Mouse (Mus musculus) urinary bladder, postnatal 14 days (tissue): Measurements from ENCODE around the gene Hist2h2ac.
"Not testable (repeated sequence)": the region's sequence is repeated elsewhere in the genome, so short reads cannot be mapped to it uniquely, and the experiment has no call there.

Experiments
- DNase-seq: peaks from one replicate; pipeline ENCODE4 v3.0.0; 2021; ENCODE audit warnings: low spot score

Gene Hist2h2ac

DNA sequence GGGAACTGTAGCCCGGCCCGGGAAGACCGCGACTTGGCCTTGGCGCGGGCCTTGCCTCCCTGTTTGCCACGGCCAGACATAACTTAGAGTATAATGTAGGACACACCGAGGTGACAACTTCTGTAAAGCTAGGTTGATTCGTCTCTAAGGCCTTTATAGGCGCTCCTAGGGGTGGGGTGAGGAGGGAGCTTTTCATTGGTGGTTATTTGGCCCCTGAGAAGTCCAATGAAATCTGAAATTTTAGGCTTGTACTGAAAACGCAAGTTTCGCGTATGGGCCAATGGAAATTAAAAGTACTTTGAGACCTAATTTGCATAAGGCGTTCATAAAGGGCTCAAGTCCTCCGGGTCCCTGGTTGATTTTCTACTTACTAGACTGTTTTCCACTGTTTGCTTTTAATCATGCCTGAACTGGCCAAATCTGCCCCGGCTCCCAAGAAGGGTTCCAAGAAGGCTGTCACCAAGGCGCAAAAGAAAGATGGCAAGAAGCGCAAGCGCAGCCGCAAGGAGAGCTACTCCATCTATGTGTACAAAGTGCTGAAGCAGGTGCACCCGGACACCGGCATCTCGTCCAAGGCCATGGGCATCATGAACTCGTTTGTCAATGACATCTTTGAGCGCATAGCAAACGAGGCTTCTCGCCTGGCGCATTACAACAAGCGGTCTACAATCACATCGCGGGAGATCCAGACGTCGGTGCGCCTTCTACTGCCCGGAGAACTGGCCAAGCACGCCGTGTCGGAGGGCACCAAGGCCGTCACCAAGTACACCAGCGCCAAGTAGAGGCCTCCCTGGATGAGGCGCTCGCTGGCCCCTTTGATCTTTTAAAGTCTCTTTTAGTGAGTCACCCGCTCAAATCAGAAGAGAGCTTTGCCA is at the start of gene Hist2h2ac, which contains the start of gene Hist2h2be:
Gene Hist2h2ac, minus strand, starts transcription at position 116 of the 875 bp plus-strand sequence.
Gene Hist2h2be, plus strand, starts transcription at position 355 of the 875 bp plus-strand sequence.
- DNase-seq = peak; percentile 85

DNA sequence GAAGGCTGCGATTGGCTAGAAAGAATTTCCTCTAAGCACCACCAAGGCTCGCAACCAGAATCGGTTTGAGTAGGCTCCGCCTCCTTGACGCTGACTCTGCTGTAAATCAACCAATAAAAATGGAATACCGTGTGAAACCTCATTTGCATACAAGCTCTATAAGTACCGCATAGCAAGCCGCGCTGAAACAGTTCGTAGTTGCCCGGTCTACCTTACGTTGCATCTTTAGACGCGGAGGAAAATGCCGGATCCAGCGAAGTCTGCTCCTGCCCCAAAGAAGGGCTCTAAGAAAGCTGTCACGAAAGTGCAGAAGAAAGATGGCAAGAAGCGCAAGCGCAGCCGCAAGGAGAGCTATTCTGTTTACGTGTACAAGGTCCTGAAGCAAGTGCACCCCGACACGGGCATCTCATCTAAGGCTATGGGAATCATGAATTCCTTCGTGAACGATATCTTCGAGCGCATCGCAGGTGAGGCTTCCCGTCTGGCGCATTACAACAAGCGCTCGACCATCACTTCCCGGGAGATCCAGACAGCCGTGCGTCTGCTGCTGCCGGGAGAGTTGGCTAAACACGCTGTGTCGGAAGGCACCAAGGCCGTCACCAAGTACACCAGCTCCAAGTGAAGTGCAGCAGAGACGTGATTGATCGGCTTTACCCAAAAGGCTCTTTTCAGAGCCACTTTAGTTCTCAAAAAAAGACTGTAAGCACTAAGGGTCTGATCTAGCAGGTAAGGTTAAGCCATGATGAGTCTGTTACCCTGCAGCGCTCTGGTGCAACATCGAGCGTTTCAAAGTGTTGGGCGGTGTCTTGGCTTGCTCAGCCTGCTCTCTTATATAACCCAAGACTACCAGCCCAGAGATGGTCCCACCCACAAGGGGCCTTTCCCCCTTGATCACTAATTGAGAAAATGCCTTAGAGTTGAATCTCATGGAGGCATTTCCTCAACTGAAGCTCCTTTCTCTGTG is 49.1 kb upstream of the Hist2h2ac start, which contains the start of gene Hist2h2bb:
Gene Hist2h2bb, plus strand, starts transcription at position 242 of the 964 bp plus-strand sequence.
- peak; percentile 90 for DNase-seq

DNA sequence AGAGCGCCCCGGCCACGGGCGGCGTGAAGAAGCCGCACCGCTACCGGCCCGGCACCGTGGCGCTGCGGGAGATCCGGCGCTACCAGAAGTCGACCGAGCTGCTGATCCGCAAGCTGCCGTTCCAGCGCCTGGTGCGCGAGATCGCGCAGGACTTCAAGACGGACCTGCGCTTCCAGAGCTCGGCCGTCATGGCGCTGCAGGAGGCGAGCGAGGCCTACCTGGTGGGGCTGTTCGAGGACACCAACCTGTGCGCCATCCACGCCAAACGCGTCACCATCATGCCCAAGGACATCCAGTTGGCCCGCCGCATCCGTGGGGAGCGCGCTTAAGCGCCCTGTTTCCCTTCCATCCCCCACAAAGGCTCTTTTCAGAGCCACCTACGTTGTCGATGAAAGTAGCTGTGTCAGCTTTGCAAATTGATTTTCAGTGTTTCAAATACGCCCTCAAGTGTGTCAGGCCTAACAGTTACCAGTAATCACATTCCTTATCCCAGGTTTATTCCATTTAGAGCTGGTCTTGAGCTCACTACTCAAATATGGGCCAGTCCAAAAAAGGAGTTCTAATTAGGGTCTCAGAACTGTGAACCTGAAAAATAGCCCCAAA is 48.2 kb upstream of the Hist2h2ac start:
- not testable (repeated sequence) for DNase-seq

DNA sequence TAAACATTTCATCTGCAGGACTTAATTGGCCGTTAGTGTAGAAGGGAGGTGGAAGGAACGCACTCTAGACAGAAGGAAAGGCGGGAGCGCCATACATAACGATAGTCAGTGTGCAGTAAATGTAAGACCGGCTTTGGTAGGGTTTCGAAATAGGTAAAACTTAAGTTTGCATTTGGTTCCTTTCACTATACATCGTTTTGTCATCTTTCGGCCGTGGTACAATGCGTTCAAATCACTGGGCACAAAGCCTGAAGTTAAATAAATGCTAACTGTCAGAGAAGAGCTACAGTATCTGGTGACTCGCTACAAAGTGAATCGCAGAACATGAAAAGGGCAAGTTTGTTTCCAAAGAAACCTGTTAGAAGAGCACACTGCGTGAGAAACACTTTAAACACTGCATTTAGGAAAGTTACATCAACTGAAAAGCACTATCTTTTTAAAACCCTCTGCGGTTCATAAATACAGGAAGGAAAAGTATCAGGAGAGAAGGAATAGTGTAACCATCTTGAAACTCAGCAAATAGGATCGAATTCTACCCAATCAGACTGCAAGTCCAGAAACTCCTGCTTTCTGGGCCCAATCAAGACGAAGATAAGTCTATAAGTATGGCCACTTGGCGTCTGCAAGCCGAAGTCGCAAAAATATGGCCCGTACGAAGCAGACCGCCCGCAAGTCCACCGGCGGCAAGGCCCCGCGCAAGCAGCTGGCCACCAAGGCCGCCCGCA is 47.5 kb upstream of the Hist2h2ac start, which contains the start of gene Hist2h3b:
Gene Hist2h3b, plus strand, starts transcription at position 604 of the 725 bp plus-strand sequence.
- DNase-seq = peak; percentile 80

DNA sequence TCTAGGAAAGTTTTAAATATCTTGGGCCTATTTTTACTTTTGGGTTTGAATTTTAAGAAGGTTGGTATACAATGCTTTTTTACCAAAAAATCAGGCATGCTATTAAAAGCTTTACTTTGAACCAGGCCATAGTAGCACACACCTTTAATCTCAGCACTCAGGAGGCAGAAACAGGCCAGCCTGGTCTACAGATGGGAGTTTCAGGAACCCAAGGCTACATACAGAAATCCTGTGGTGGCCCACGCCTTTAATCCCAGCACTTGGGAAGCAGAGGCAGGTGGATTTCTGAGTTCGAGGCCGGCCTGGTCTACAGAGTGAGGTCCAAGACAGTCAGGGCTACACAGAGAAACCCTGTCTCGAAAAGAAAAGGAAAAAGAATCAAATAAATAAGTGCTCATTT is 46.9 kb upstream of the Hist2h2ac start:
- no peak for DNase-seq

DNA sequence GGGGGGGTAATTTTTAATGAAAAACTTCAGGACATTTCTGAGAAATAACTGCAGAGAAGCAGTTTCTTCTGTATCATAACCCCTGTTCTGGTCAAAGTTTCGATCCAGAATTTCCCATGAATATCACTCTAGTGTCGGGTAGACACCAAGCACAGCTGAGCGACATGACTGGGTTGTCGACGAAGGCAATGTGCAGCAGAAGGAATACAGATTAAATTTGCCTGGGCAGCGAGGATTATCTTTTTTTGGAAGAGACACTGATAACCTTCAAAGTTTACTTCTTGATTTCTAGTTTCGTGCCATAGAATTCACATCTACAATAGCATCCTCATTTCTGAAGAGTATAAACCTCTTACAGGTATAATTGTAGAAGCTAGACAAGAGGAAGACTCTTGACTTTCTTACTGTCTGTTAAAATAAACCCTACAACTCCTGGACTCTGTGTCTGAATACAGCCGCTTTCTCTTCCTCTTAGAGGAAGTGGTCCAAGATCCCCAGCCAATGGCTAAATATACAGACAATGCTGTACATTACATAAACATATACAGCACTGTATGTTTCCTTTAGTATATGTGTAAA is 45.5 kb upstream of the Hist2h2ac start:
- DNase-seq = no peak

DNA sequence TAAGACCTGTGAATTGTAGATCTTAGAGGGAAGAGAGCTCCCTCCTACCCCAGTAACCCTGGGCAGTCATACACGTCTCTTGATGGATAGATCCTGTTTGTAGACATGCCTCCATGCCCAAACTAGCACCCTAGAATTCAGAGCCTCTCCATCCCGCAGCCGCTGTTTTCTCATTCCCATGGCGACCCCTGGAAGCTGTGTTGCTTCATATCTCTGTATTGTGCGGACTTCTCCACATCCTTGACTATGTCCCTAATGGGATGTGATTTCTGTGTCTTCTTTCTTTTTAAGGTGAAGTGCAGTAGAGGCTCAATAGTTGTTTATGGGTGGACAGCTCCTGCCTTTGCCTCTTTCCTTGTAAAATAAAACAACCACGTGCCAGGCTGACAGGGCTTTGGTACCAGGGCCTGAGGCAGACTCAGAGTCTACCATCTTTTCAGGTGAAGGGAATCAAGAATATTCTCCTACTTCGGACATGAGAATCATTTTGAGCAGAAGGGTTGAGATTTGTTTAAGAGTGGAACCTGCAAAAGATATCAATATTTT is 43.8 kb upstream of the Hist2h2ac start:
- no peak for DNase-seq

DNA sequence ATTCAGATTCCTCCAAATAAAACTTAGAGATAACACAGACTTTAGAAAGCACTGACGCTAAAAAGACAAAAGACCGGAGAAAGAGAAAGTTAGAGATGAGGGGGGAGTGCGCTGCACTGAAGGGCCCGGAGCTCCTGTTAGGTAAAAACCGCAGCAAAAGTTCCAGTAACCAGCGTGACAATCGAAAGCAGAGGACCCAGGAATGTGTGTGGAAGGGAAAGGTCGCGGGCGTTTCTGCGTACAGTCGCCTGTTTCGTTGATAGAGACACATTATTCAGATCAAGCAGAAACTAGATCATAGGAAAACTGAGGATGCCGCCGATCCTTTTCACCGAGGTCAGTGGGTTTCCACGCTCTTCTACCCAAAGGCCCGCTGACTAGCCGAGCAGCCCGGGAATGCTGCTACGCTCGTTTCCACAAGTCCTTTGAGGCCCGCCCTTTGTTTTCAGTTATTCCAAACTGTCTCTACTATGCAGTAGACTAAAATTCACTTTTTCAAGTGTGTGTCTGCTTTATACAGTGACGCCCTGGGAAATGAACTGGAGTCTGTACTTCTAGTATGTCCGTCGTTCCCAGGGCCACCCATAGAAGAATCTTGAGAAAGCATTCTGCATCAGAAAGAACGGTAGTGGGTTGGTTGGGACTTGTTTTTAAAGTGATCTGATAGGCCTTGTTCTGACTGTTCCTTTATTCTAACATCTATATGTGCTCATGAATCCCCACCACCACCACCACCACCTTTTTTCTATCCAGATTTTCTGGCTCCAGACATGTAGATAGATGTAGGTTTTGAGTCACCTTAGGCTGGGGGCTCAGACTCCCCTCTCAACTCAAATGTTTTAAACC is 43.1 kb upstream of the Hist2h2ac start:
- DNase-seq = peak; percentile 62

DNA sequence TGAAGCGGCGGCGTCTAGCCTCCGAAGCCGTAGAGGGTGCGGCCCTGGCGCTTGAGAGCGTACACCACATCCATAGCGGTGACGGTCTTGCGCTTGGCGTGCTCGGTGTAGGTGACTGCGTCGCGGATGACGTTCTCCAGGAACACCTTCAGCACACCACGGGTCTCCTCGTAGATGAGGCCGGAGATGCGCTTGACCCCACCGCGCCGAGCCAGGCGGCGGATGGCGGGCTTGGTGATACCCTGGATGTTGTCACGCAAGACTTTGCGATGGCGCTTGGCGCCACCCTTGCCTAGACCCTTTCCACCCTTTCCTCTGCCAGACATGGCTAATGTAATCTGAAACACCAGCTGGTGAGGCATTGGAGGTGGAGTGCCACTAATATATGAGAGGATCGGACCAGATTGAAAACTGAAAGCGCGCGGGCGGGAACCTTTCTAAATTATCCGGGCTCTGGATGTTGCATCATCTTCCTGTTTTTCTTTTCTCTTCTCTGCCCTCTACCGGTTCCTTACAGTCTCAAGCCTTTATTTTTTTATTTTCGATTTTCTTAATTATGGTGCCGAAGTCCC is 42.4 kb upstream of the Hist2h2ac start, which contains the start of gene Hist2h4:
Gene Hist2h4, minus strand, starts transcription at position 333 of the 572 bp plus-strand sequence.
- peak; percentile 96 for DNase-seq

DNA sequence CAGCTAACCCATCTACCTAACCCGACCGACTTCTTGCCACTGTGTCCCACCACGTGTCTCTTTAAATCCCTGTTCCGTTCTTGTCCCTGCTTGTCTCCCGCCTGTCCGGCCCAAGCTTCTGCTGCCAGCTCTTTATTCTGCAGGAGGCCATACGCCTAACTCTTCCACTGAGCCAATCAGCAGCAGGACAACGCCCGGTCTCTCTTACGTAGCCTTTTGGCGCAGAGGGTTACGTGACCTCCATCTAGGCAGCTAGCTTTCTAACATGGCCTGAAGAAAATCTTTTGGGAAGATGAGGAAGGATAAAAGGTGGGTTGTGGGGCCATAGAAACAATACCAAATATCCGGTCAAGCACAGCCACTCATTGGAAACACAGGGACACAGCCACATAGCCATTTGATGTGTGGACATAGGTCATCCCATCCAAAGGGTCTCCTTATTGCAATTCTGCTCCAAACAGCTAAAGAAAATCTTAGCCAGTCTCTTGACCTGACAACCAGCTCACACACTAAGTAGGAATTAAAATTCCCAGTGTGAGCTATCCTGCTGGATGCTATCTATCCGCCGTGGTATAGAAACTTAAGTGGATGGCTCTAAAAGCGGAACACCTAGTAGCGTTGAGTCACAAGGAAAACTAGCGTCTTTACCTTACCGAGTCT is 41.7 kb upstream of the Hist2h2ac start:
- peak; percentile 89 for DNase-seq

DNA sequence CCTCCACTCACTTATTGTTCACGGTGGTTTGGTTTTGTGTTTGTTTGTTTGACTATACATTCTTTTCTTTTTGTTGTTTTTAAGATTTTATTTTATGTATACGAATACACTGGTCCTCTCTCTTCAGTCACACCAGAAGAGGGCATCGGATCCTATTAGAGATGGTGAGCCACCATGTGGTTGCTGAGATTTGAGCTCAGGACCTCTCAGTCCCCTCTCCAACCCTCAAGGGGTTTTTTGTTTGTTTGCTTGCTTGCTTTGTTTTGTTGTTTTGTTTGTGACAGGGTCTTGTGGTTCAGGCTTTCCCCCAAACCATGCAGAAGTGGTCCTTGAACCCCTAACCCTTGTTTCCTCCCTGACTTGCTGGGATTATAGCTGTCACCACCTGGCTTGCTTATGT is 40.9 kb upstream of the Hist2h2ac start:
- DNase-seq = no peak

DNA sequence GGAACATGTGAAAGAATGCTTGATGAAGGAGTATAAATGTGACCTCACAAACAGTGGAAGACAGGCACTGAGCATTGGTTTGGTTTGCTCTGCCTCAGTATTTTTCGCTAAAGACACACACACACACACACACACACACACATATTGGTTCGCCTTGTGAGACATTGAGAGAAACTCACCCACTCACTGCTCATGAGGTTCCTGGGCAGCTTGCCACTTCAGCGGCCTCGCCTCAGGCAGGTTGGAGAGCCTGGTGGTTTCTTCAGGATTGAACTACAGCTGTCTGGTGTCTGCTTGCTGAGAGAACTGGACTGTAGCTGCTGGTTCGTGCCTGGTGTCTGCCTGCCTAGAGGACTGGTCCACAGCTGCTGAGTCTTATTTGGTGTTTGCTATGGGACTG is 39.5 kb upstream of the Hist2h2ac start:
- DNase-seq = no peak

DNA sequence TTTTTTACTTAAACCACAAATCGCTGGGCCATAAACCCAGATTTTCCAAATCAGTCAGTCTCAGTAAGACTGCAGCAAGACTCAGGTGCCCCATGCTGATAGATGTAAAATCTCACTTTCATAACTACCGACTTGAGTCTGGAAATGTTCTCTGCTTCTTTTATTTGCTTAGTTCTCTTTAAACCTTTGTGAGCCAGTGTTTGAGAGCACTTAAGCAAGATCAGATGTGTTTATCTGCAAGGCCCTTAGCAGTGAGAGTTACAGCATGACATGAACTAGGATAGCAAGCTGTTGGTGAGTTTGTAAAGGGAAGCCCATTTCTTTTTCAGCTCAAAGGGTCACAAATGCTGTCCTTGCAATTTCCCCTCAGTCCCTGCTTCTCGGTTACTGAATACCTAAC is 36.5 kb upstream of the Hist2h2ac start:
- no peak for DNase-seq

DNA sequence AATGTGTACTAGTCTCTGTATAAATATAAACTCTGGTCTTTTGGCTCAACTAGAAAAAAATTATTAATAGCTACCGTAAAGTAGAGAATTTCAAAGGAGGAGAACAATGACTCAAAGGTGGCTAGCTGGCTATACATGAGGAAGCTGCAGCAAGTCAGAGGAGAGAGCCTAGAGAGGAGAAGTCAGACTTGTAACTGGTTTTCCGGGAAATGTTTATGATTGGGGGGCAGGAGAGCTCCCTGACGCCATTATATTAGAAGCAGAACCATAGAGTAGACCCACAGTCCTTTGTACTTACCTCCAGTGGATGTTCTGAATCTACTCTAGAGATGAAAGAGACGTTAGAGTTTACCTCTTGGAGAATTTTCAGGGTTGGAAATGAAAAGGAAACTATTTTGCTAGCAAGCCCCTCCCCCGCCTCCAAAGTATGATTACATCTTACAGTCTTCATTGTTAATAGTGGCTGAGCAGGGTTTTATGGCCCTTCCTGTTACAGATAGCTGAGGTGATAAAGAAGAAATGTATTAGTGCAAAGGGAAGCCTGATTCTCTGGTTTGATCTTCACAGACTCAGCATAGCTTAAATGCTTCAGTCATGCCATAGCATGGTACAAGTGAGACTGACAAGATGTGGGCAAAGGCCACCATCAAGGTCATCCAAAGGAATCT is 35.4 kb upstream of the Hist2h2ac start:
- no peak for DNase-seq

DNA sequence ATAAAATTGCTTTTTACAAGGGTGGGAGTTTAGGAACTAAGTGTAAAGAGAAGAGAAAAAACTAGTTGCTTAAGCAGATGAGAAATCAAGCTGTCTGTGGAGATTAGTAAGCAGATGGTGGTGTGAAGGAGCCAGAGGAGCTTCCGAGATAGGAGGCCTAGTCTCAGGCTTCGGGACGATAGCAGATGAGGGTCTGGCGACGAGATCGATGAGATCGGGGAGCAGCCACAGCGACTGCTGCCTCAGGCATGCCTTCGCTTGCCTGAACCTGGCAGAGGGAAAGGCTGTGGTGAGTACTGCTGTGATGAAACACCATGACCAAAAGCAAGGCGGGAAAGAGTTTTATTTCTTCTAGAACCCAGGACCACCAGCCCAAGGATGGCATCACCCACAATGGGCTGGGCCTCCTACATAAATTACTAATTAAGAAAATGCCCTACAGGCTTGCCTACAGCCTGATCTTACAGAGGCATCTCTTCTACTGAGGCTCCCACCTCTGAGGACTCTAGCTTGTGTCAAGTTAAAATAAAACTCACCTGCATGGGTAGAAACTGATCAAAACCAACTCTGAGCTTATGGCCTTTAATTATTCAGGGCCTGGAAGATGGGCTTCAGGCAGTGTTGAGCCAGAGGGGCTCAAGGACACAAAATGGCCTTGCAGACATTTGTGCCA is 34.1 kb upstream of the Hist2h2ac start:
- peak; percentile 70 for DNase-seq

DNA sequence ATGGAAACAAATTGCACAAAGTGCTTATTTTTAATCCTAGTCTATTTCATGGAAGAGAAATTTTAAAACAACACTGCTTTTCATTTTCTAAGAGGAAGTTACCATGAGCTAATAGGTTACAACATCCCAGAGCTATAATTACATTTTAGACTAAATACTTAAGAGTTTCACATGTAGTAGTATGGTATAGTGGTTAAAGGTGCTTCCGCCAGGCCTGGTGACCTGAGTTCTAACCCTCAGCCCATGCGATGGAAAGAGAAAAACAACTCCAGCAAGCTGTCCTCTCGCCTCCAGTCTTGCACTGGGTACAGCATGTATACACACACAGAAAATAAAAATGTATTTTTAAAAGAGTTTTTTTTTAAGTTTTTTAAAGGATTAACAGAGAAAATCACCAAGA is 31.1 kb upstream of the Hist2h2ac start:
- no peak for DNase-seq

DNA sequence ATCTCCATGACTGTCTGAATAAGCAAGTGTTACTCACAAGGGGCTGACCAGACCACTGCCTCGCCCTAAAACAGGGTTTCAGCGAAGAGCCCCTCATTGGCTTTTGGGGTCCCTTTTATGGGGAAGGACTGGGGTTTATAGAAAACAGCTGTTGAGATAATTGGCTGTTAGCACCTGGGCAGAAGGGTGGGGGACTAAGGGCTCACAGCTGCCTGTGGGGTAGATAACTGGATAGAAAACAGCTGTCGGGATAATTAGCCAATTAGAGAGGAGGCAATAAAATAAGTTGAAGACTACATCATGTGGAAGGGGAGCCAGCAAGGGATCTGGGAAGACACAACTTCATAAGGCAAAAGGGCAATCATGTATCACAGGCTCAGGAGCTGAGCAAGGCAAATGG is 30.2 kb upstream of the Hist2h2ac start:
- no peak for DNase-seq

DNA sequence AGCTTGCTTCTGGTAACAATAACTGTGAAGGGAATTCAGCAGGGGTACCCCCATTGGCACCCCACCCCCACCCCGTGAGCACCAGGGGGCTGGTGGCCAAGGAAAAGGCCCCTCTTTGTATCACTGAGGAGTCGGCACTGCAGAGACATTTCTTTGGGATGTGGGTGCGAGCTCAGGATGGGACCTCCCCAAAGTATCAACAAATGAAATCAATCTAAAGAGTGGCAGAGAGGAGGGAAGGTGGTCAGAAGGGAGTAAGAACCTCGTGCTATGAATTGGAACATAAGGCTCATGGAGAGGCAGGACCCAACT is 28.3 kb upstream of the Hist2h2ac start:
- no peak for DNase-seq
